Mouse (Mus musculus) hindbrain, embryonic 13.5 days (tissue): ENCODE measurements around the gene Sh3bp1. TPM values are rescaled to one million over a fixed set of nuclear protein-coding genes. Genes with fewer than 3 reads are reported as not detected.

Source experiments
- ATAC-seq: fragments of 200-750 bp; cut with Nextera tagmentation; 2 replicates; pipeline ENCODE4 v1.8.0; 2017; ENCODE audit warnings: moderate TSS enrichment; ENCODE audit not compliant: low FRiP score
- H3K27ac ChIP-seq: fragments of 300-500 bp; sonication (generic); 2 replicates; pipeline ENCODE4 v1.5.1; 2015; ENCODE audit warnings: inconsistent platforms, mild to moderate bottlenecking, moderate library complexity
- H3K27me3 ChIP-seq: fragments of 300-500 bp; sonication (generic); 2 replicates; pipeline ENCODE4 v1.6.1; 2015; ENCODE audit warnings: mild to moderate bottlenecking, inconsistent platforms
- H3K36me3 ChIP-seq: fragments of 300-500 bp; sonication (generic); 2 replicates; pipeline ENCODE4 v1.6.1; 2015; ENCODE audit warnings: mild to moderate bottlenecking, inconsistent platforms
- H3K4me1 ChIP-seq: fragments of 300-500 bp; sonication (generic); replicated peaks from 2 replicates; pipeline ENCODE4 v1.6.1; 2015; ENCODE audit warnings: inconsistent platforms
- H3K4me2 ChIP-seq: fragments of 300-500 bp; sonication (generic); 2 replicates; pipeline ENCODE4 v1.6.1; 2015; ENCODE audit warnings: inconsistent platforms, mild to moderate bottlenecking, moderate library complexity
- H3K4me3 ChIP-seq: fragments of 300-500 bp; sonication (generic); 2 replicates; pipeline ENCODE4 v1.5.1; 2015; ENCODE audit warnings: mild to moderate bottlenecking, inconsistent platforms
- H3K9ac ChIP-seq: fragments of 300-500 bp; sonication (generic); 2 replicates; pipeline ENCODE4 v1.6.1; 2015; ENCODE audit warnings: mild to moderate bottlenecking, inconsistent platforms
- H3K9me3 ChIP-seq: fragments of 300-500 bp; sonication (generic); 2 replicates; pipeline ENCODE4 v1.6.1; 2016; ENCODE audit warnings: inconsistent platforms
- WGBS: fragments of 180-500 bp; shearing (Covaris S2); methylation state at CpG from one replicate; pipeline ENCODE4 v1.1.7; 2015; 5-methylcytosine and 5-hydroxymethylcytosine counted together
- polyA plus RNA-seq: library from polyadenylated mRNA; unstranded; fragments of >200 nt; fragmentation: Nextera tagmentation; extraction: Ambion mirVana; gene quantifications from 2 replicates; pipeline ENCODE4 v1.2.1, GENCODE M21; 2015

Sh3bp1 gene
- polyA plus RNA-seq, 1 experiment from 2014 or later = 4.5 TPM

DNA sequence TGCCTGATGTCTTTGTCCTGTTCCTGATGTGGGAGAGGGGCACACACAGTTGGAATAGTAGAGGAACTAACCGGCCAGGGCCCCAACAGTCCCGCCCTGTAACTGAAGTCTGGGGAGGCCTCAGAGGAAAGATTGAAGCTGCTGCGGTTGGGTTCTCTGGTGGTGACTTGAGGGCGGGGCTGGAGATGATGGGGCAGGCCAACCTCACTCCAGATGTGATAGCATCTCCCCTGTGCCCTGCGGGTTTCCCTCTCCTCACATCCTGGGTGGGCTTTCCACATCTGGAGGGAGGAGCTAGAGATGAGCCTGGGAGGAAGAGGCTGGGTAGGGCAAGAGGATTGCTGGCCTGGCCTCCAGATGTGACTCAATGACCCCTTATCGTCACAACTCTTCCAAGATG is 24.0 kb downstream of the Sh3bp1 start:
- 72% methylated on average over 6 of the region's 6 CpGs for WGBS

DNA sequence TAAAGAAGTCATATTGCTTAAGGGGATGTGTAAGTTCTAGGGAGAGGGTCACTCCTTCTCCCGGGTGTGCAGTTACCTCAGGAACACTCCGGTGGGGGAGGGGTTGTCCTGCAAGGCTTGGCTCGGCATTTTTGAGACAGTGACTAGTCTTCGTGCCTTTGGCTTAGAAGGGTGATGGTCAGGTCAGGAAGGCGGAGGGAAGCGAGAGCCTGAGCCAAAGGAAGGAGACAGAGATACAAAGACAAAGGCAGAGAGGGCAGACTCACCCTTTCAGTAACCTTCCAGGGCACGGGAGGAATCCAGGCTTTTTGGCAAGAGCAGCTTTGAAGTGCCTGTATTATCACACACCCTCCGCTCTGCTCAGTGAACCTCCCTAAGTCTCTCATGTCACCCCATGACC is 25.6 kb downstream of the Sh3bp1 start:
- WGBS = 28% methylated on average over 8 of the region's 8 CpGs

More for the DNA sequence above, 24.0 kb downstream of the Sh3bp1 start:
- Histone ChIP-seq H3K9ac (no peak overlapping the region), H3K4me1 (peaks cover 33% of the 10 kb centered on the region), H3K27ac (no peak overlapping the region), H3K9me3 (no peaks in the 10 kb centered on the region), H3K4me3 (no peak overlapping the region), H3K36me3 (peaks cover 9% of the 10 kb centered on the region), H3K4me2 (no peak overlapping the region), H3K27me3 (peaks cover 23% of the 10 kb centered on the region)
- ATAC-seq = no peak

DNA sequence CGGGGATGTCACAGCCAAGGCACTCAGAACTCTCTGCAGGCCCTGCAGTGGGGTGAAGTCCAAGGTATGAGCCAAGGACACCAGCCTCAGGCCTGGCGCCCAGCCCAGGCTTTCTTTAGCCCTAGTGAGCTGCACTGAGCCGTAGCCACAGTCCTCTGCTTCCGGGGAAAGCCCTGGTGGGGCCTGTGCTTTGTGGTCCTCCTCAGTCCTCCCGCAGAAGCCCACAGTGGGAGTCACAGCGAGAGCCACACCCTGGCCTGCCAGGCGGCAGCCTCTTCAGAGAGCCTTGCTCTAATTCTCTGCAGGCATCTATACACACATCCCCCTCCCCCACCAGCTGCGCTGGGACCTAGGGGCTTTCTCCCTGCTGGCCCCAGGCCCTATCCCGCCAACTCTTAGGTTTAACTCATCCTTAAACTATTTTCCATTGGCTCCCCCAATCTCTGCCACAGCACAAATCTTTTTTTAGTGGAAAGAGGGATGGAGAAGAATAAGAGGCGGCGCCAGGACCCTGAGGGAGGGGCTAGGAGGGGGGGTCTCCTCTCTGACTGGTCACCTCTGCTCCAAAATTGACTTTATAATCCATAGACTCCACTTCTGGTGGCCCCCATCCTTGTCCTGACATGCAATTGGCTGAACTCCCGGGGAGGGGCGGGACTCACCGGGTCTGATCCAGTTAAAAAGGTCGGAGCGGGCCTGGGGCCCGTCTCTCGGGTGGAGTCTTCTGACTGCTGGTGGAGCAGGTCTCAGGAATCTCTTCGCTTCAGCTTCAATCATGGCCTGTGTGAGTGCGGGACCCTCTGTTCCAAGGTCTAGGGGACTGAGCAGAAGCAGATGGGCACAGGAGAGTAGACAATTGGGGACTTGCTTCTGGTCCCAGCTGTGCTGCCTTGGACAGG is 26.7 kb downstream of the Sh3bp1 start, which contains the start of gene Lgals1:
Gene Lgals1, plus strand, starts transcription at position 705 of the 899 bp plus-strand sequence.
- no peaks in the 10 kb centered on the region for H3K9me3 ChIP-seq
- H3K36me3 ChIP-seq = no peaks in the 10 kb centered on the region
- H3K4me2 ChIP-seq = peak within 1 kb of the TSS; percentile 59
- peak within 1 kb of the TSS; percentile 77 for H3K27ac ChIP-seq
- H3K4me1 ChIP-seq = peaks cover 33% of the 10 kb centered on the region
- peak within 1 kb of the TSS; percentile 33 for H3K4me3 ChIP-seq
- ATAC-seq = peak; percentile 49
- WGBS = 7% methylated on average over 20 of the region's 20 CpGs
- peaks cover 26% of the 10 kb centered on the region for H3K27me3 ChIP-seq
- H3K9ac ChIP-seq = peak within 1 kb of the TSS; percentile 40

More for the DNA sequence above, 25.6 kb downstream of the Sh3bp1 start:
- no peak overlapping the region for H3K4me3 ChIP-seq
- no peaks in the 10 kb centered on the region for H3K36me3 ChIP-seq
- peak overlapping the region; percentile 13; the same call in 1 of the 2 replicates for H3K9ac ChIP-seq
- H3K27me3 ChIP-seq = peaks cover 26% of the 10 kb centered on the region
- no peak overlapping the region for H3K27ac ChIP-seq
- ATAC-seq = no peak
- no peak overlapping the region for H3K4me2 ChIP-seq
- peaks cover 33% of the 10 kb centered on the region for H3K4me1 ChIP-seq
- H3K9me3 ChIP-seq = no peaks in the 10 kb centered on the region

DNA sequence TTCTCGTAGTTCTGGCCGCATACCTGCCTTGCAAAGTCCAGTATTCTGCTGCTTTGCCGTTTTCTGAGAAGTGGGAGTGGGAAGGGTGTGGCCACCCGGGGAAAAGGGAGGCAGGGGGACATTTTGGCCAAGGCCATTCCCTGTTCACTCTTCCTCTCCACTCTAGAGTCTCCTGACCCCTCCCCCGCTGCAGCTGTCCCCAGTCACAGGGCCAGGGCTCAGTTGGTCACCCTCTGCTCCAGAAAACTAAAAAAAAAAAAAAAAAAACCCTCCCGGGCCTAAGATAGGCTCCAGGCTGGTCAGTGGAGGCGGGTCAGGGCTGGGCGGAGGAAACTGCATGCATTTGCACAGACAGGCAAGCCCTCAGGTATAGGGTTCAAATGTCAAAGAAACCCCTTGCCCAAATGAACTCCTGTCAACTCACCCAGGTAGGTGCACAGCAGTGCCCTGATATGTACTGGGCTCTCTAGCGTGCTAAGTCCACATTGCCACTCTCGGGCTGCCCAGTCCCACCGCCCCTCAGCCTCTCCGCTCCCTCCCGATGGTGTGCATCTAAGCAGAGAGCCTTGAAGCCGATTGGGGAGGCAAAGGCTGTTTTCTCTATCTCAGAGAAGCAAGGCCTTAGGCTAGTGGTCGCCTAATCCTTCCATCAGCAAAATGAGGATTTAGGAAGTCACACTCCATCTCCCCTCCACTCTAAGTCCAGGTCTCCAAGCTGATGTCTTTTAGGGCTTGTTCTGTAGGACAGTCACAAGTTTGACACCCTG is 27.6 kb downstream of the Sh3bp1 start:
- H3K4me3 ChIP-seq = peak overlapping the region; percentile 33
- peaks cover 26% of the 10 kb centered on the region for H3K27me3 ChIP-seq
- H3K9ac ChIP-seq = peak overlapping the region; percentile 40; the same call in 1 of the 2 replicates
- no peaks in the 10 kb centered on the region for H3K36me3 ChIP-seq
- peaks cover 33% of the 10 kb centered on the region for H3K4me1 ChIP-seq
- no peaks in the 10 kb centered on the region for H3K9me3 ChIP-seq
- 24% methylated on average over 15 of the region's 15 CpGs for WGBS
- H3K27ac ChIP-seq = no peak overlapping the region
- peak overlapping the region; percentile 59 for H3K4me2 ChIP-seq
- ATAC-seq = no peak

DNA sequence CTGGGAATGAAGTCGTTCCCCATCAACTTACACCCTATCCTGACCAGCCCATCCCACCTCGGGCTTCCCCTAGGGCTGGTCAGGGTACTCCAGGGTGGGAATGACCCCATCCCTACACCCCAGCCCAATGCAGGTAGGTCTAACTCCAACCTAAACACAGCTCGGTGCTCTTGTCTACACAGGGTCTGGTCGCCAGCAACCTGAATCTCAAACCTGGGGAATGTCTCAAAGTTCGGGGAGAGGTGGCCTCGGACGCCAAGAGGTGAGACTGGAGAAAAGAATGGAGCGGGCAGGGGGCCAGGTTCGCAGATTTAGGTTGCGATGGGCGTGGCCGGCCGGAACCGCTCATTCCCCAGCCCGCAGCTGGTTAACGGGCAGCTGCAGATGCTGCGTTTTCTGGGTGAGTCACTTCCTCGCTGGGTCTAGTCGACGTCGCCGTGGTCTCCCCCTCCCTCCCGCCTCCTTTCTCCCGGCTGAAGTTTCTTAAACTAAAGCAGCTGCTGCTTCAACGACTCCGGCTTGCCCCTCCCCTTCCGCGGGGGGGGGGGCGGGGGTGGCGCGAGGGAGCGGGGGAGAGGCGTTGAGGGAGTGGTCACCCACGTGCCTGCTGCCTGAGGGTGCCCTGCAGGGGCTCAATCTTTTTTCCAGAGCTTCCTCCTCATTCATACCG is 28.4 kb downstream of the Sh3bp1 start:
- H3K27me3 ChIP-seq = peaks cover 26% of the 10 kb centered on the region
- H3K4me3 ChIP-seq = peak overlapping the region; percentile 33
- peak overlapping the region; percentile 59 for H3K4me2 ChIP-seq
- no peak overlapping the region for H3K27ac ChIP-seq
- no peak for ATAC-seq
- H3K9ac ChIP-seq = peak overlapping the region; percentile 40; the same call in 1 of the 2 replicates
- under 1% methylated on average over 32 of the region's 35 CpGs for WGBS
- H3K36me3 ChIP-seq = no peaks in the 10 kb centered on the region
- no peaks in the 10 kb centered on the region for H3K9me3 ChIP-seq
- H3K4me1 ChIP-seq = peaks cover 33% of the 10 kb centered on the region

DNA sequence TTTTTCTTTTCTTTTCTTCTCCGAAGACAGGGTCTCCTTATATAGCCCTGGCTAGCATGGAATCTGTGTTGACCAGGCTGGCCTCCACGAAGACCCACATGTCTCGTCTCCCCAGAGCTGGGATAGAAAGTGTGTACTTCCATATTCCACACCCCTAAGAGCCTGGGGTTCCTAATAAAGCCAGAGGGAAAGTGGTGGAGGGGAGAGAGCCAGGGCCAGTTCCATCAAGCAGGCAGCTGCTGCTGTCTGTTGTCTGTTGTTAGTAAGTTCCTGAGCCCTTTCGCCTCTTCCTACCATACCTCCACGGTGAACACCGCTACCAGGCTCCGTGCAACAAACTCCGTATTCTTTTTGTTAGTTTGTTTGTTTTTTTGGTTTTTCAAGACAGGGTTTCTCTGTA is 29.0 kb downstream of the Sh3bp1 start:
- Histone ChIP-seq H3K4me3 (peak overlapping the region; percentile 33), H3K27me3 (peaks cover 26% of the 10 kb centered on the region), H3K9me3 (no peaks in the 10 kb centered on the region), H3K9ac (no peak overlapping the region), H3K4me2 (peak overlapping the region; percentile 59), H3K4me1 (peaks cover 33% of the 10 kb centered on the region), H3K27ac (no peak overlapping the region), H3K36me3 (no peaks in the 10 kb centered on the region)
- 47% methylated on average over 8 of the region's 8 CpGs for WGBS
- no peak for ATAC-seq

DNA sequence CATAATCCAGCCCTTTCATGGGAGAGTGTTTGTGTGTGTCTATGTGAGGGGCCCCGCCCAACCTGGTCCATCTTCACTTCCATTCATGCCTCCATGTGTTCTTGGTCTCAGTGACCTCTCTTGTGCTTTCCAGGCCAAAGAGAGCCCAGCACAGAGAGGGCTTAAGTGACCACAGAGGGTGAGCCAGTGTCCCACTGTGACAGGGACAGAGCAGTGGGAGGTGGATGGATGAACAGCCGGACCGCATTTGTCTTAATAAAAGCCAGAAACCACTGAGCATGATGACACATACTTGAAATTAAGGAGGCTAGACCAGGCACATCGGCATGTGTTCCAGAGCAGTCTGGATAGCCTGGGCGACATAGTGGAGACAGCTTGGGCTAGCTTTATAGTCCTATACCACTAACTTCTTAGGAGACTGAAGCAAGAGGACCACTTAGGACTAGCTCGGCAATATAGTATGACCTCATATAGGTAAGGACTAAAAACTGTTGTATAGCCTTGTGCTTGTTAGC is 30.7 kb downstream of the Sh3bp1 start:
- Histone ChIP-seq H3K36me3 (no peaks in the 10 kb centered on the region), H3K4me3 (no peak overlapping the region), H3K9ac (no peak overlapping the region), H3K27me3 (peaks cover 23% of the 10 kb centered on the region), H3K9me3 (no peaks in the 10 kb centered on the region), H3K4me2 (no peak overlapping the region), H3K4me1 (peaks cover 33% of the 10 kb centered on the region), H3K27ac (no peak overlapping the region)
- 91% methylated on average over 6 of the region's 6 CpGs for WGBS
- no peak for ATAC-seq

DNA sequence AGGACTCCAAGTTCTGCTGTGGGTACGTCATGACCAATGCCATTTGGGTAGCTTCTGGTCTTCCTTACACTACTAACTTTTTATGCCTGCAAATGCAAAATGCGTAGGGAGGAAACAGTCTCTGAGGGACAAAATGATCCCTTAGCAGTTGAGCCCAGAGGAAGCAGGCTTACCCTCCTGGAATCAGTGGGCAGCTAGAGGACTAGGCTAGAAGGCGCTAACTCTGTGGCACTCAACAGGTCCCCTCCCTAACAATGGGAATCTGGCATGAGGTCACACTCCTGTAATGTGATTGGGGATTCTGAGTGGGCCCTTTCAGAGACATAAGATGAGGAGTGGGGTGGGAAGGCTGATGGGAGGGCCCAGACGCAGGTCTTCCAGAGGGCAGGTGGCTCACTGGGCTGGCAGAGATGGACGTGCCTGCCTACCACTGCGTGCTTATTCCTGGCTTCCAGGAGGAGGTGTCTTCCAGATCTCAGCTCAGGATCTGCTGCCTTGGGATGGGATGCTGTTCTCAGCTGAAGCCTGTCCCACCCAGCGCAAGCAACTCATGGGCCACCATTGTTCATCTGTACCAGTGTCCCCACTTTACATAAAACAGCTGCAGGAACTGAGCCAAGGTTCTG is 31.3 kb downstream of the Sh3bp1 start:
- H3K27me3 ChIP-seq = peaks cover 21% of the 10 kb centered on the region
- H3K4me1 ChIP-seq = peaks cover 33% of the 10 kb centered on the region
- no peaks in the 10 kb centered on the region for H3K9me3 ChIP-seq
- no peak for ATAC-seq
- no peak overlapping the region for H3K4me3 ChIP-seq
- no peaks in the 10 kb centered on the region for H3K36me3 ChIP-seq
- no peak overlapping the region for H3K9ac ChIP-seq
- no peak overlapping the region for H3K4me2 ChIP-seq
- no peak overlapping the region for H3K27ac ChIP-seq
- WGBS = 88% methylated on average over 7 of the region's 7 CpGs

DNA sequence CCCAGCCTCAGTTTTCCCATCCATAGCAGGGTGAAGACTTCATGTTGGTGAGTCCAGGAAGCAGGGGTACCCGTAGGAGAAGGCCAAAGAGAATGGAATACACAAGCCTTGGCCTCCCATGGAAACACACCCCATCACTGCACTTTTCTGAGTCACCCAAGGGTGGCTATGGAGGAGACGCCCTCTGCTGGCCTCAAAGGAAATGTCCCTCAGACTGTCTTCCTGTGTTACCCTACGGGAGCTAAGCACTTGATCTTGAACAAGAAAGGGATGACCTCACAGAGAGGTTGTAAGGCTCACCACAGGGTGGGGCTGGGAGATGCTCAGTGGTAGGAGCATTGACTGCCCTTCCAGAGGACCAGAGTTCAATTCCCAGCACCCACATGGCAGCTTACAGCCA is 32.0 kb downstream of the Sh3bp1 start:
- Histone ChIP-seq H3K4me1 (peaks cover 33% of the 10 kb centered on the region), H3K9me3 (no peaks in the 10 kb centered on the region), H3K4me2 (no peak overlapping the region), H3K9ac (no peak overlapping the region), H3K4me3 (no peak overlapping the region), H3K27me3 (peaks cover 17% of the 10 kb centered on the region), H3K36me3 (no peaks in the 10 kb centered on the region; the same call in 1 of the 2 replicates), H3K27ac (no peak overlapping the region)
- 28% methylated on average over 3 of the region's 3 CpGs for WGBS
- ATAC-seq = no peak

DNA sequence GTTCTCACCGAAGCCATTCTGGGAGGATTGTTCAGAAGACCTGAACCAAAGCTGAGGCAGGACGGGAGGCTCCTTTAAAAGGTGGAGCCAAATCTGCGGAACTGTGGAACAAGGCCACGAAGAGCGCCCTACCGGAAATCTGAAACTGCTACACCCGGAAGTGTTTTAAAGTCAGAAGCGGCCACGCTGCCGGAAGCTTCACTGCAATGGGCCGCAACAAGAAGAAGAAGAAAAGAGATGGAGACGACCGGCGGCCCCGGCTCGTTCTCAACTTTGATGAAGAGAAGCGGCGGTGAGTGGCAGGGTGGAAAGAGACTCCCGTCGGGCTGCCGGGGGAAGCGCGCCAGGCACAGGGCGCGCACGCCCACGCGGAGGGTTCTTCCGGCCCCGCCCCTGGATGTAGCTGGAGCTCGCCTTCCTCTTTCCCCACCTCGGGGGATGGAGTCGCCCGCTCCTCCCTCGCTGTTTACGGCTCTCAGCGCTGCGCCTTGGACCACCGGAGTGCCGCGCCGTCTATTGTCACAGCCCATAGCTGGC is 35.3 kb downstream of the Sh3bp1 start, which contains the start of gene Nol12:
Gene Nol12, plus strand, starts transcription at position 150 of the 537 bp plus-strand sequence.
- H3K9ac ChIP-seq = peak within 1 kb of the TSS; percentile 87
- no peaks in the 10 kb centered on the region for H3K27me3 ChIP-seq
- H3K9me3 ChIP-seq = no peaks in the 10 kb centered on the region
- peak within 1 kb of the TSS; percentile 83 for H3K27ac ChIP-seq
- H3K4me2 ChIP-seq = peak within 1 kb of the TSS; percentile 77
- peaks cover 27% of the 10 kb centered on the region for H3K4me1 ChIP-seq
- under 1% methylated on average over 42 of the region's 42 CpGs for WGBS
- ATAC-seq = peak; percentile 91
- peaks cover 31% of the 10 kb centered on the region for H3K36me3 ChIP-seq
- peak within 1 kb of the TSS; percentile 61 for H3K4me3 ChIP-seq

DNA sequence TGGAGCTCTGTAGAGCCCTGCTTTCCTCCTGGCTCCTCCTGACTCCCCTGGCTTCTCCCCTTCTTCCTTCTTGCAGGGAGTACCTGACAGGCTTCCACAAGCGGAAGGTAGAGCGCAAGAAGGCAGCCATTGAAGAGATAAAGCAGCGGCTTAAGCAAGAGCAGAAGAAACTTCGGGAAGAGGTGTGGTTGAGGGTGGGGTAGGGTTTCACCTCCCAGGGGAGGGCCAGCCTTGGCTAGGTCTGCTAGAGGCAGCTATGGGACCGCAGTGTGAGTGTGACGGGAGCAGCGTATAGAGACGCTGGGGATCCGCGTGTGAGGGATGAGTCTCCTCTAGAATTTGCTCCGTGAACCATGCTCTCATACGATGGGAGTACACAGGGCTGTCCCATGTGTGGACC is 36.8 kb downstream of the Sh3bp1 start:
- Histone ChIP-seq H3K36me3 (peaks cover 47% of the 10 kb centered on the region), H3K27ac (no peak overlapping the region), H3K4me3 (no peak overlapping the region), H3K4me2 (no peak overlapping the region), H3K9me3 (no peaks in the 10 kb centered on the region), H3K4me1 (peaks cover 27% of the 10 kb centered on the region), H3K27me3 (no peaks in the 10 kb centered on the region), H3K9ac (peak overlapping the region; percentile 87)
- ATAC-seq = no peak
- WGBS = 96% methylated on average over 12 of the region's 12 CpGs
